Mouse (Mus musculus): ENCODE measurements around the gene Mei4. TPM values are rescaled to one million over a fixed set of nuclear protein-coding genes. Genes with fewer than 3 reads are reported as not detected.
A peak's percentile ranks its signal among the peaks of the same experiment; 100 is the strongest.

The Mei4 gene
- polyA plus RNA-seq, 1 experiment, result 0.90 TPM

GRCm38 (mm10) chr9:81858861-81859260 is 4.6 kb upstream of the Mei4 start:
- Histone ChIP-seq H3K36me3 (ENCODE audit: control insufficient read depth, insufficient read depth) (no peaks in the 10 kb centered on the region), H3K79me2 (ENCODE audit: control insufficient read depth, insufficient read depth) (no peaks in the 10 kb centered on the region), H3K4me3 (no peak overlapping the region), H3ac (ENCODE audit: control insufficient read depth, insufficient read length) (no peak overlapping the region), H3K4me2 (ENCODE audit: low read depth) (no peak overlapping the region), H3K27me3 (ENCODE audit: control insufficient read depth, insufficient read depth, insufficient read length) (no peaks in the 10 kb centered on the region)
- TF ChIP-seq REST (IDR thresholded peaks at IDR 0.05; ENCODE audit: insufficient read depth, insufficient read length), result no peak
- TF ChIP-seq MYOG (IDR thresholded peaks at IDR 0.05; ENCODE audit: control insufficient read depth in 1 of 3, insufficient read depth in 1 of 3, insufficient read length in 2 of 3, low read depth in 2 of 3), result no peak
- TF ChIP-seq POLR2AphosphoS2 (IDR thresholded peaks at IDR 0.05; ENCODE audit: insufficient read length, low read depth), result no peak
- TF ChIP-seq SRF (IDR thresholded peaks at IDR 0.05; ENCODE audit: control insufficient read depth, insufficient read length, low read depth), result no peak
- no peak for TF ChIP-seq E2F4 (IDR thresholded peaks at IDR 0.05; ENCODE audit: insufficient read depth)
- no peak for TF ChIP-seq TCF3 (IDR thresholded peaks at IDR 0.05; ENCODE audit: insufficient read length, low read depth)
- TF ChIP-seq MYOD1 (IDR thresholded peaks at IDR 0.05; ENCODE audit: control insufficient read depth in 1 of 3, insufficient read length in 2 of 3, low read depth in 2 of 3), result no peak
- TF ChIP-seq CEBPB (IDR thresholded peaks at IDR 0.05; ENCODE audit: insufficient read depth, poor library complexity, severe bottlenecking), result no peak
- no peak for TF ChIP-seq USF1 (IDR thresholded peaks at IDR 0.05; ENCODE audit: low read depth)
- TF ChIP-seq POLR2A (IDR thresholded peaks at IDR 0.05; ENCODE audit: insufficient read length, low read depth), result no peak
- TF ChIP-seq TCF12 (IDR thresholded peaks at IDR 0.05; ENCODE audit: insufficient read depth, poor library complexity, severe bottlenecking), result no peak
- no peak for TF ChIP-seq MAX (IDR thresholded peaks at IDR 0.05; ENCODE audit: low read depth)

- TF ChIP-seq TCF12 (IDR thresholded peaks at IDR 0.05; ENCODE audit: insufficient read depth, poor library complexity, severe bottlenecking) (no peak), POLR2AphosphoS2 (IDR thresholded peaks at IDR 0.05; ENCODE audit: insufficient read length, low read depth) (no peak), CEBPB (IDR thresholded peaks at IDR 0.05; ENCODE audit: insufficient read depth, poor library complexity, severe bottlenecking) (no peak), SRF (IDR thresholded peaks at IDR 0.05; ENCODE audit: control insufficient read depth, insufficient read length, low read depth) (no peak)
- Histone ChIP-seq H3K27me3 (ENCODE audit: control insufficient read depth, insufficient read depth, insufficient read length) (no peaks in the 10 kb centered on the region), H3ac (ENCODE audit: control insufficient read depth, insufficient read length) (no peak overlapping the region)
These were observed 391 bp downstream of the Mei4 start for GRCm38 (mm10) chr9:81863888-81864234.

GRCm38 (mm10) chr9:81866032-81866431 is 2.6 kb downstream of the Mei4 start:
- H3K4me2 ChIP-seq (ENCODE audit: low read depth), result no peak overlapping the region
- no peak overlapping the region for H3K4me3 ChIP-seq
- no peak overlapping the region for H3ac ChIP-seq (ENCODE audit: control insufficient read depth, insufficient read length)
- no peaks in the 10 kb centered on the region for H3K27me3 ChIP-seq (ENCODE audit: control insufficient read depth, insufficient read depth, insufficient read length)
- no peaks in the 10 kb centered on the region for H3K79me2 ChIP-seq (ENCODE audit: control insufficient read depth, insufficient read depth)
- H3K36me3 ChIP-seq (ENCODE audit: control insufficient read depth, insufficient read depth), result no peaks in the 10 kb centered on the region
- no peak for TF ChIP-seq TCF12 (IDR thresholded peaks at IDR 0.05; ENCODE audit: insufficient read depth, poor library complexity, severe bottlenecking)
- no peak for TF ChIP-seq MYOG (IDR thresholded peaks at IDR 0.05; ENCODE audit: control insufficient read depth in 1 of 3, insufficient read depth in 1 of 3, insufficient read length in 2 of 3, low read depth in 2 of 3)
- no peak for TF ChIP-seq SRF (IDR thresholded peaks at IDR 0.05; ENCODE audit: control insufficient read depth, insufficient read length, low read depth)
- no peak for TF ChIP-seq E2F4 (IDR thresholded peaks at IDR 0.05; ENCODE audit: insufficient read depth)
- TF ChIP-seq POLR2AphosphoS2 (IDR thresholded peaks at IDR 0.05; ENCODE audit: insufficient read length, low read depth), result no peak
- TF ChIP-seq REST (IDR thresholded peaks at IDR 0.05; ENCODE audit: insufficient read depth, insufficient read length), result no peak
- TF ChIP-seq MYOD1 (IDR thresholded peaks at IDR 0.05; ENCODE audit: control insufficient read depth in 1 of 3, insufficient read length in 2 of 3, low read depth in 2 of 3), result no peak
- TF ChIP-seq USF1 (IDR thresholded peaks at IDR 0.05; ENCODE audit: low read depth), result no peak
- TF ChIP-seq CEBPB (IDR thresholded peaks at IDR 0.05; ENCODE audit: insufficient read depth, poor library complexity, severe bottlenecking), result no peak
- TF ChIP-seq MAX (IDR thresholded peaks at IDR 0.05; ENCODE audit: low read depth), result no peak
- no peak for TF ChIP-seq POLR2A (IDR thresholded peaks at IDR 0.05; ENCODE audit: insufficient read length, low read depth)
- no peak for TF ChIP-seq TCF3 (IDR thresholded peaks at IDR 0.05; ENCODE audit: insufficient read length, low read depth)

More at GRCm38 (mm10) chr9:81863888-81864234, 391 bp downstream of the Mei4 start:
- H3K4me2 ChIP-seq (ENCODE audit: low read depth), result peak overlapping the region; percentile 67
- H3K79me2 ChIP-seq (ENCODE audit: control insufficient read depth, insufficient read depth), result no peaks in the 10 kb centered on the region
- peak overlapping the region; percentile 28 for H3K4me3 ChIP-seq
- H3K36me3 ChIP-seq (ENCODE audit: control insufficient read depth, insufficient read depth), result no peaks in the 10 kb centered on the region

- Histone ChIP-seq H3K36me3 (ENCODE audit: control insufficient read depth, insufficient read depth) (no peaks in the 10 kb centered on the region), H3K79me2 (ENCODE audit: control insufficient read depth, insufficient read depth) (no peaks in the 10 kb centered on the region), H3K27me3 (ENCODE audit: control insufficient read depth, insufficient read depth, insufficient read length) (no peaks in the 10 kb centered on the region), H3ac (ENCODE audit: control insufficient read depth, insufficient read length) (no peak overlapping the region), H3K4me3 (no peak overlapping the region), H3K4me2 (ENCODE audit: low read depth) (no peak overlapping the region)
- TF ChIP-seq CEBPB (IDR thresholded peaks at IDR 0.05; ENCODE audit: insufficient read depth, poor library complexity, severe bottlenecking), result no peak
These were observed 58.0 kb downstream of the Mei4 start for GRCm38 (mm10) chr9:81921456-81921855.

- Histone ChIP-seq H3K4me2 (ENCODE audit: low read depth) (no peak overlapping the region), H3K4me3 (no peak overlapping the region), H3K27me3 (ENCODE audit: control insufficient read depth, insufficient read depth, insufficient read length) (no peaks in the 10 kb centered on the region), H3K36me3 (ENCODE audit: control insufficient read depth, insufficient read depth) (no peaks in the 10 kb centered on the region), H3ac (ENCODE audit: control insufficient read depth, insufficient read length) (no peak overlapping the region), H3K79me2 (ENCODE audit: control insufficient read depth, insufficient read depth) (no peaks in the 10 kb centered on the region)
- TF ChIP-seq POLR2AphosphoS2 (IDR thresholded peaks at IDR 0.05; ENCODE audit: insufficient read length, low read depth) (no peak), MYOG (IDR thresholded peaks at IDR 0.05; ENCODE audit: control insufficient read depth in 1 of 3, insufficient read depth in 1 of 3, insufficient read length in 2 of 3, low read depth in 2 of 3) (no peak), POLR2A (IDR thresholded peaks at IDR 0.05; ENCODE audit: insufficient read length, low read depth) (no peak), TCF12 (IDR thresholded peaks at IDR 0.05; ENCODE audit: insufficient read depth, poor library complexity, severe bottlenecking) (no peak), MAX (IDR thresholded peaks at IDR 0.05; ENCODE audit: low read depth) (no peak), TCF3 (IDR thresholded peaks at IDR 0.05; ENCODE audit: insufficient read length, low read depth) (no peak), SRF (IDR thresholded peaks at IDR 0.05; ENCODE audit: control insufficient read depth, insufficient read length, low read depth) (no peak), E2F4 (IDR thresholded peaks at IDR 0.05; ENCODE audit: insufficient read depth) (no peak), USF1 (IDR thresholded peaks at IDR 0.05; ENCODE audit: low read depth) (no peak), CEBPB (IDR thresholded peaks at IDR 0.05; ENCODE audit: insufficient read depth, poor library complexity, severe bottlenecking) (no peak), MYOD1 (IDR thresholded peaks at IDR 0.05; ENCODE audit: control insufficient read depth in 1 of 3, insufficient read length in 2 of 3, low read depth in 2 of 3) (no peak), REST (IDR thresholded peaks at IDR 0.05; ENCODE audit: insufficient read depth, insufficient read length) (no peak)
These were observed 61.3 kb downstream of the Mei4 start for GRCm38 (mm10) chr9:81924744-81925143.
